Mouse (Mus musculus) CH12.LX (cell line): ENCODE measurements around the gene Tmem104. TPM values are rescaled to one million over a fixed set of nuclear protein-coding genes. Genes with fewer than 3 reads are reported as not detected.

Experiments
- DNase-seq: peaks from one replicate; pipeline ENCODE4 v3.0.0-alpha.2; 2013; ENCODE audit errors: extremely low read depth
- H3K27ac ChIP-seq: 2 replicates; pipeline ENCODE4 v1.5.1; 2012; ENCODE audit warnings: low read depth, mild to moderate bottlenecking, control low read depth, moderate library complexity; ENCODE audit not compliant: insufficient read depth
- H3K27me3 ChIP-seq: replicated peaks from 2 replicates; pipeline ENCODE3; 2012; ENCODE audit warnings: inconsistent platforms
- H3K36me3 ChIP-seq, 2 experiments: replicated peaks in 1 of 2; 2 replicates each; pipeline versions ENCODE3 to v1.6.1; 2012; ENCODE audit warnings: inconsistent platforms in 1 of 2, low read length in 1 of 2, mild to moderate bottlenecking in 1 of 2, mixed read lengths in 1 of 2, moderate library complexity in 1 of 2; ENCODE audit not compliant: control insufficient read depth in 1 of 2, insufficient read depth in 1 of 2
- H3K4me1 ChIP-seq, 2 experiments: 2 replicates each; pipeline ENCODE4 v1.6.1; 2012; ENCODE audit warnings: inconsistent platforms in 1 of 2, moderate library complexity in 1 of 2; ENCODE audit not compliant: insufficient read depth in 2 of 2, control insufficient read depth in 1 of 2
- H3K4me2 ChIP-seq: 2 replicates; pipeline ENCODE4 v1.6.1; 2012; ENCODE audit warnings: low read depth, mild to moderate bottlenecking, control low read depth; ENCODE audit not compliant: poor library complexity, insufficient read depth, severe bottlenecking
- H3K4me3 ChIP-seq, 3 experiments: fragments of 150-350 bp in 1 of 3; sonication (generic) in 1 of 3; replicated peaks in 1 of 3; 2 replicates each; pipeline versions ENCODE3 to v1.5.1; 2011 to 2012; ENCODE audit warnings: low read depth in 2 of 3, low read length in 2 of 3, mild to moderate bottlenecking in 2 of 3, moderate library complexity in 2 of 3, control low read depth in 1 of 3, improper control_type of control experiment in 1 of 3, inconsistent platforms in 1 of 3, mixed read lengths in 1 of 3; ENCODE audit not compliant: poor library complexity in 1 of 3
- H3K79me2 ChIP-seq: replicated peaks from 2 replicates; pipeline ENCODE4 v1.6.1; 2012; ENCODE audit warnings: mild to moderate bottlenecking, moderate library complexity; ENCODE audit not compliant: control insufficient read depth, poor library complexity, insufficient read depth, severe bottlenecking; ENCODE audit errors: extremely low read depth
- H3K9ac ChIP-seq: 2 replicates; pipeline ENCODE4 v1.6.1; 2012; ENCODE audit warnings: low read depth, mild to moderate bottlenecking, control low read depth, moderate library complexity; ENCODE audit not compliant: insufficient read depth
- H3K9me3 ChIP-seq: replicated peaks from 2 replicates; pipeline ENCODE3; 2012; ENCODE audit warnings: low read length, inconsistent platforms, mixed read lengths
- BHLHE40 ChIP-seq: IDR thresholded peaks from 2 replicates; pipeline ENCODE4 v1.6.1; 2011; ENCODE audit warnings: mild to moderate bottlenecking, low read depth, low read length, improper control_type of control experiment
- CHD1 ChIP-seq: IDR thresholded peaks from 2 replicates; pipeline ENCODE4 v1.6.1; 2012; ENCODE audit warnings: low read depth, low read length, improper control_type of control experiment, inconsistent platforms
- CHD2 ChIP-seq: IDR thresholded peaks from 2 replicates; pipeline ENCODE4 v1.6.1; 2011; ENCODE audit warnings: low read length, improper control_type of control experiment
- E2F4 ChIP-seq: IDR thresholded peaks from 2 replicates; pipeline ENCODE4 v1.6.1; 2011; ENCODE audit warnings: low read depth, low read length, improper control_type of control experiment; ENCODE audit not compliant: insufficient replicate concordance
- EP300 ChIP-seq: IDR thresholded peaks from 2 replicates; pipeline ENCODE4 v1.6.1; 2011; ENCODE audit warnings: low read length, improper control_type of control experiment
- ETS1 ChIP-seq: conservative IDR thresholded peaks from 2 replicates; pipeline ENCODE4 v1.6.1; 2012; ENCODE audit warnings: low read depth, mild to moderate bottlenecking, inconsistent platforms, low read length, improper control_type of control experiment, moderate library complexity
- GABPA ChIP-seq: IDR thresholded peaks from 2 replicates; pipeline ENCODE4 v1.6.1; 2012; ENCODE audit warnings: low read depth, low read length, improper control_type of control experiment, inconsistent platforms; ENCODE audit not compliant: insufficient replicate concordance
- HCFC1 ChIP-seq: IDR thresholded peaks from 2 replicates; pipeline ENCODE4 v1.6.1; 2012; ENCODE audit warnings: low read depth, mild to moderate bottlenecking, inconsistent platforms, low read length, improper control_type of control experiment
- IRF4 ChIP-seq: IDR thresholded peaks from 2 replicates; pipeline ENCODE4 v1.6.1; 2014; ENCODE audit warnings: low read depth, mild to moderate bottlenecking, inconsistent platforms, low read length, improper control_type of control experiment
- JUND ChIP-seq: conservative IDR thresholded peaks from 2 replicates; pipeline ENCODE4 v1.6.1; 2011; ENCODE audit warnings: low read depth, low read length, improper control_type of control experiment
- KAT2A ChIP-seq: IDR thresholded peaks from 2 replicates; pipeline ENCODE4 v1.6.1; 2012; ENCODE audit warnings: low read length, improper control_type of control experiment, inconsistent platforms; ENCODE audit not compliant: insufficient replicate concordance
- MAFK ChIP-seq: IDR thresholded peaks from 2 replicates; pipeline ENCODE4 v1.6.1; 2011; ENCODE audit warnings: low read length, improper control_type of control experiment; ENCODE audit not compliant: insufficient replicate concordance
- MAX ChIP-seq: IDR thresholded peaks from 2 replicates; pipeline ENCODE4 v1.6.1; 2011; ENCODE audit warnings: low read length, improper control_type of control experiment
- MAZ ChIP-seq: IDR thresholded peaks from 2 replicates; pipeline ENCODE4 v1.6.1; 2012; ENCODE audit warnings: low read depth, mild to moderate bottlenecking, inconsistent platforms, low read length, improper control_type of control experiment, moderate library complexity
- MEF2A ChIP-seq: IDR thresholded peaks from 2 replicates; pipeline ENCODE4 v1.6.1; 2014; ENCODE audit warnings: low read depth, mild to moderate bottlenecking, inconsistent platforms, low read length, improper control_type of control experiment, borderline replicate concordance
- MYC ChIP-seq: IDR thresholded peaks from 2 replicates; pipeline ENCODE4 v1.6.1; 2011; ENCODE audit warnings: low read depth, mild to moderate bottlenecking, improper control_type of control experiment, low read length
- NELFE ChIP-seq: IDR thresholded peaks from 2 replicates; pipeline ENCODE4 v1.6.1; 2011; ENCODE audit warnings: low read depth, low read length, improper control_type of control experiment
- NRF1 ChIP-seq: IDR thresholded peaks from 2 replicates; pipeline ENCODE4 v1.6.1; 2014; ENCODE audit warnings: low read depth, mild to moderate bottlenecking, inconsistent platforms, low read length, improper control_type of control experiment, moderate library complexity
- PAX5 ChIP-seq: IDR thresholded peaks from 2 replicates; pipeline ENCODE4 v1.6.1; 2012; ENCODE audit warnings: low read length, inconsistent platforms, mixed read lengths
- POLR2A ChIP-seq: IDR thresholded peaks from 2 replicates; pipeline ENCODE4 v1.6.1; 2011; ENCODE audit warnings: low read depth, mild to moderate bottlenecking, improper control_type of control experiment, low read length
- POLR2AphosphoS2 ChIP-seq: IDR thresholded peaks from 2 replicates; pipeline ENCODE4 v1.6.1; 2011; ENCODE audit warnings: low read depth, low read length, improper control_type of control experiment
- RCOR1 ChIP-seq: conservative IDR thresholded peaks from 2 replicates; pipeline ENCODE4 v1.6.1; 2012; ENCODE audit warnings: low read depth, mild to moderate bottlenecking, inconsistent platforms, low read length, improper control_type of control experiment
- SIN3A ChIP-seq: IDR thresholded peaks from 2 replicates; pipeline ENCODE4 v1.6.1; 2012; ENCODE audit warnings: low read length, improper control_type of control experiment, inconsistent platforms
- SMC3 ChIP-seq: IDR thresholded peaks from 2 replicates; pipeline ENCODE4 v1.6.1; 2011; ENCODE audit warnings: low read depth, low read length, improper control_type of control experiment
- TBP ChIP-seq: conservative IDR thresholded peaks from 2 replicates; pipeline ENCODE4 v1.6.1; 2011; ENCODE audit warnings: low read depth, low read length, improper control_type of control experiment
- TCF12 ChIP-seq: IDR thresholded peaks from 2 replicates; pipeline ENCODE4 v1.6.1; 2014; ENCODE audit warnings: low read depth, mild to moderate bottlenecking, inconsistent platforms, low read length, improper control_type of control experiment
- UBTF ChIP-seq: IDR thresholded peaks from 2 replicates; pipeline ENCODE4 v1.6.1; 2012; ENCODE audit warnings: low read depth, mild to moderate bottlenecking, inconsistent platforms, low read length, improper control_type of control experiment, moderate library complexity
- USF1 ChIP-seq: IDR thresholded peaks from 2 replicates; pipeline ENCODE4 v1.6.1; 2014; ENCODE audit warnings: low read depth, mild to moderate bottlenecking, inconsistent platforms, low read length, improper control_type of control experiment
- ZC3H11A ChIP-seq: IDR thresholded peaks from 2 replicates; pipeline ENCODE4 v1.6.1; 2012; ENCODE audit warnings: low read depth, mild to moderate bottlenecking, inconsistent platforms, low read length, improper control_type of control experiment
- ZKSCAN1 ChIP-seq: IDR thresholded peaks from 2 replicates; pipeline ENCODE4 v1.6.1; 2012; ENCODE audit warnings: low read depth, inconsistent platforms, low read length, improper control_type of control experiment, borderline replicate concordance
- ZMIZ1 ChIP-seq: IDR thresholded peaks from 2 replicates; pipeline ENCODE4 v1.6.1; 2012; ENCODE audit warnings: low read depth, mild to moderate bottlenecking, inconsistent platforms, low read length, improper control_type of control experiment
- dilution Hi-C: fragments of 300-500 bp; cut with MboI; formaldehyde crosslinking; loops from 2 replicates; pipeline ENCODE4 v1.14.3; 2020; ENCODE audit warnings: low sequenced_read_pairs; ENCODE audit not compliant: extremely low pct_unique_long_range_greater_than_20kb, extremely low pct_ligation_motif_present
- in situ Hi-C: fragments of 300-500 bp; cut with MboI; formaldehyde crosslinking; loops from 3 replicates; pipeline ENCODE4 v1.14.3; 2019; ENCODE audit warnings: low sequenced_read_pairs, low pct_ligation_motif_present, low pct_unique_long_range_greater_than_20kb, mixed read lengths
- polyA plus RNA-seq: library from polyadenylated mRNA; unstranded; fragments of >175 nt; gene quantifications from 2 replicates; pipeline ENCODE4 v1.2.1, GENCODE M21; 2012; ENCODE audit warnings: low read depth; ENCODE audit not compliant: insufficient read length
- total RNA-seq, 2 experiments: library from RNA; depleted of rRNA; stranded (reverse); fragments of 300-350 nt in 1 of 2; fragments of >200 nt in 1 of 2; gene quantifications; 2 replicates each; pipeline ENCODE4 v1.2.3; 2012 to 2014

Gene Tmem104
- total and polyA plus RNA-seq, 3 experiments = 3.5 to 16.1 (median 10.8) TPM

GRCm38 (mm10) chr11:115274771-115275170 lies 87.5 kb downstream of the Tmem104 start:
- TF ChIP-seq JUND = no peak
- no peak for TF ChIP-seq UBTF
- TF ChIP-seq ZC3H11A = no peak
- no peak for TF ChIP-seq GABPA
- no peak for TF ChIP-seq TBP
- TF ChIP-seq E2F4 = no peak
- TF ChIP-seq POLR2AphosphoS2 = no peak
- TF ChIP-seq CHD2 = no peak
- no peak for TF ChIP-seq ZKSCAN1
- Histone ChIP-seq H3K4me2 (peak overlapping the region; percentile 89), H3K4me3 (peak overlapping the region in 2 of 3 experiments; percentile 71 to 92), H3K36me3 (peaks cover 25 to 44% of the 10 kb centered on the region in 2 experiments), H3K27ac (peak overlapping the region; percentile 39), H3K79me2 (0 out of 2 replicates have a peak, but pooled peaks cover 9% of the 10 kb centered on the region), H3K9me3 (no peaks in the 10 kb centered on the region), H3K4me1 (peaks cover 33 to 60% of the 10 kb centered on the region in 2 experiments), H3K27me3 (no peaks in the 10 kb centered on the region), H3K9ac (peak overlapping the region; percentile 38)
- in situ Hi-C loops (loop anchor here (5.0 kb wide), 2 partner anchors 42 to 112 kb away; partner anchors contain the start of gene Slc9a3r1), dilution Hi-C loops (no loop called here)
- DNase-seq = no peak

DNA sequence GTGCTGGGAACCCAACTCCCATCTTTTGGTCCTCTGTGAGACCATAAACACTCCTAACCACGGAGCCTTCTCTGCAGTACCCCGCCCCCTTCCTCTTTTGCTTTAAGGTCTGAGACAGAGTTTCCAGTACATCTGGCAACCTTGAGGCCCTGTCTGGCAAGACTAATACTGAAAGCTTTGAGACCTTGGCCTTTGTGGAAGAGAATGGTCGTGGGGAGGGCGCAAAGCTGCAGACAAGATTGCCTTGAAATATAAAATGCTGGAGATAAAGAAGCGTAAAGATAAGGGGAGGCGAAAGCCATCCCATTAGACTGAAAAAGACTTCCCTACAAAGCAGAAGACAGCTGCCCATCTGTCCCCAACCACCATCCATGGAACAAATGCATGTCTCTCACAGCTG lies 88.2 kb downstream of the Tmem104 start:
- no peaks in the 10 kb centered on the region for H3K9me3 ChIP-seq
- H3K4me2 ChIP-seq = peak overlapping the region; percentile 89
- peaks cover 33 to 63% of the 10 kb centered on the region in 2 experiments for H3K4me1 ChIP-seq
- in situ Hi-C loops = no loop called here
- H3K79me2 ChIP-seq = 0 out of 2 replicates have a peak, but pooled peaks cover 9% of the 10 kb centered on the region
- no peaks in the 10 kb centered on the region for H3K27me3 ChIP-seq
- peak overlapping the region; percentile 63 for H3K27ac ChIP-seq
- H3K4me3 ChIP-seq = peak overlapping the region; percentile 71 to 92 (median 81)
- dilution Hi-C loops = no loop called here
- DNase-seq = peak; percentile 89
- H3K9ac ChIP-seq = peak overlapping the region; percentile 79
- peaks cover 20 to 37% of the 10 kb centered on the region in 2 experiments for H3K36me3 ChIP-seq
- TF ChIP-seq RCOR1 (peak; percentile 89; the same call in 1 of the 2 replicates), ZKSCAN1 (no peak), CHD1 (peak; percentile 94), SIN3A (peak; percentile 95), TBP (peak; percentile 41; the same call in 1 of the 2 replicates), MAX (0 out of 2 replicates have a peak, but pooled peaks have one; percentile 41), MAZ (peak; percentile 95), PAX5 (no peak), MAFK (peak; percentile 58; the same call in 1 of the 2 replicates), BHLHE40 (peak; percentile 54), KAT2A (0 out of 2 replicates have a peak, but pooled peaks have one; percentile 47), NELFE (peak; percentile 47; the same call in 1 of the 2 replicates), GABPA (no peak), JUND (peak; percentile 88), IRF4 (peak; percentile 95), SMC3 (peak; percentile 2; the same call in 1 of the 2 replicates), ZMIZ1 (peak; percentile 56; the same call in 1 of the 2 replicates), UBTF (peak; percentile 56; the same call in 1 of the 2 replicates), HCFC1 (peak; percentile 64), ETS1 (peak; percentile 92), EP300 (peak; percentile 94), NRF1 (0 out of 2 replicates have a peak, but pooled peaks have one; percentile 34), TCF12 (peak; percentile 83), CHD2 (peak; percentile 91), USF1 (no peak), POLR2A (no peak), MYC (peak; percentile 75; the same call in 1 of the 2 replicates), MEF2A (peak; percentile 88)
